Mouse (Mus musculus) small intestine, adult 2 months (tissue): ENCODE data around the gene Rpl35a. TPM values are rescaled to one million over a fixed set of nuclear protein-coding genes. Genes with fewer than 3 reads are reported as not detected.
A peak's percentile ranks its signal among the peaks of the same experiment; 100 is the strongest.

Experiments
- H3K27ac ChIP-seq: fragments of 200-500 bp; 2 replicates; pipeline ENCODE4 v1.5.1; 2012; ENCODE audit warnings: low read depth, low read length, control low read depth, inconsistent platforms; ENCODE audit not compliant: insufficient read depth
- H3K27me3 ChIP-seq: fragments of 200-500 bp; 2 replicates; pipeline ENCODE4 v1.6.1; 2012; ENCODE audit warnings: mild to moderate bottlenecking, moderate library complexity, low read length, inconsistent platforms; ENCODE audit not compliant: control insufficient read depth, insufficient read depth
- H3K36me3 ChIP-seq: fragments of 200-500 bp; 2 replicates; pipeline ENCODE4 v1.6.1; 2012; ENCODE audit warnings: mild to moderate bottlenecking, low read length, control low read depth, inconsistent platforms; ENCODE audit not compliant: control insufficient read depth, insufficient read depth
- H3K4me1 ChIP-seq: fragments of 200-500 bp; 2 replicates; pipeline ENCODE4 v1.6.1; 2012; ENCODE audit warnings: low read length, inconsistent platforms, mixed read lengths; ENCODE audit not compliant: control insufficient read depth, insufficient read depth, insufficient read length
- H3K4me3 ChIP-seq: fragments of 200-500 bp; 2 replicates; pipeline ENCODE4 v1.5.1; 2012; ENCODE audit warnings: low read depth, mild to moderate bottlenecking, control low read depth, inconsistent platforms, low read length, moderate library complexity
- CTCF ChIP-seq: fragments of 200-500 bp; IDR thresholded peaks from 2 replicates; pipeline ENCODE4 v1.5.1; 2012; ENCODE audit warnings: low read depth, mild to moderate bottlenecking, control low read depth, inconsistent platforms, low read length, moderate library complexity, mixed read lengths; ENCODE audit not compliant: insufficient replicate concordance, insufficient read length; ENCODE audit errors: extremely low read depth
- POLR2A ChIP-seq: fragments of 200-500 bp; IDR thresholded peaks from 2 replicates; pipeline ENCODE4 v1.6.1; 2012; ENCODE audit warnings: low read depth, mild to moderate bottlenecking, control low read depth, inconsistent platforms, low read length, moderate library complexity
- WGBS: fragments of 180-500 bp; shearing (Covaris S2); methylation state at CpG from one replicate; pipeline ENCODE4 v1.1.7; 2018; 5-methylcytosine and 5-hydroxymethylcytosine counted together
- polyA plus RNA-seq: library from polyadenylated mRNA; depleted of rRNA; stranded (reverse); fragments of >200 nt; gene quantifications from 2 replicates; pipeline ENCODE4 v1.2.3, GENCODE M21; 2012; rRNA removed

Rpl35a gene
- 51.6 and 67.4 TPM in 2 replicates for polyA plus RNA-seq

GRCm38 (mm10) chr16:33056095-33056785, at the start of gene Rpl35a, which contains the start of gene Iqcg:
Gene Rpl35a (plus strand): TSS chr16:33056453.
Gene Iqcg (minus strand): TSS chr16:33056218.
- Histone ChIP-seq H3K36me3 (peaks cover 10% of the 10 kb centered on the region), H3K27me3 (no peaks in the 10 kb centered on the region), H3K4me1 (peaks cover 9% of the 10 kb centered on the region; the same call in 1 of the 2 replicates), H3K4me3 (peak within 1 kb of the TSS; percentile 88), H3K27ac (peak within 1 kb of the TSS; percentile 94)
- TF ChIP-seq POLR2A (peak; percentile 75; the same call in 1 of the 2 replicates), CTCF (no peak)
- WGBS: under 1% methylated on average over 47 of the region's 47 CpGs

- peaks cover 37% of the 10 kb centered on the region for H3K36me3 ChIP-seq
- H3K27me3 ChIP-seq: no peaks in the 10 kb centered on the region
- 94% methylated on average over 7 of the region's 7 CpGs for WGBS
- H3K4me3 ChIP-seq: no peak overlapping the region
- H3K27ac ChIP-seq: no peak overlapping the region
- no peak for TF ChIP-seq POLR2A
- no peaks in the 10 kb centered on the region; the same call in 1 of the 2 replicates for H3K4me1 ChIP-seq
Measured at GRCm38 (mm10) chr16:33006888-33007287, 49.4 kb upstream of the Rpl35a start.

- TF ChIP-seq CTCF (no peak), POLR2A (no peak)
- Histone ChIP-seq H3K36me3 (peaks cover 40% of the 10 kb centered on the region), H3K27me3 (no peaks in the 10 kb centered on the region), H3K4me3 (no peak overlapping the region), H3K27ac (no peak overlapping the region), H3K4me1 (no peaks in the 10 kb centered on the region; the same call in 1 of the 2 replicates)
- 94% methylated on average over 7 of the region's 7 CpGs for WGBS
Measured at GRCm38 (mm10) chr16:33007436-33007835, 48.8 kb upstream of the Rpl35a start.

- Histone ChIP-seq H3K4me3 (no peak overlapping the region), H3K36me3 (peaks cover 58% of the 10 kb centered on the region), H3K4me1 (no peaks in the 10 kb centered on the region; the same call in 1 of the 2 replicates), H3K27me3 (no peaks in the 10 kb centered on the region), H3K27ac (no peak overlapping the region)
- WGBS: 93% methylated on average over 6 of the region's 6 CpGs
- TF ChIP-seq POLR2A (no peak), CTCF (no peak)
Measured at GRCm38 (mm10) chr16:33010166-33010565, 46.1 kb upstream of the Rpl35a start.

- no peak overlapping the region for H3K4me3 ChIP-seq
- peaks cover 41% of the 10 kb centered on the region for H3K36me3 ChIP-seq
- no peak overlapping the region for H3K27ac ChIP-seq
- no peaks in the 10 kb centered on the region; the same call in 1 of the 2 replicates for H3K4me1 ChIP-seq
- TF ChIP-seq POLR2A (no peak), CTCF (no peak)
- WGBS: 84% methylated on average over 5 of the region's 5 CpGs
- H3K27me3 ChIP-seq: no peaks in the 10 kb centered on the region
Measured at GRCm38 (mm10) chr16:33013801-33014200, 42.5 kb upstream of the Rpl35a start.

DNA sequence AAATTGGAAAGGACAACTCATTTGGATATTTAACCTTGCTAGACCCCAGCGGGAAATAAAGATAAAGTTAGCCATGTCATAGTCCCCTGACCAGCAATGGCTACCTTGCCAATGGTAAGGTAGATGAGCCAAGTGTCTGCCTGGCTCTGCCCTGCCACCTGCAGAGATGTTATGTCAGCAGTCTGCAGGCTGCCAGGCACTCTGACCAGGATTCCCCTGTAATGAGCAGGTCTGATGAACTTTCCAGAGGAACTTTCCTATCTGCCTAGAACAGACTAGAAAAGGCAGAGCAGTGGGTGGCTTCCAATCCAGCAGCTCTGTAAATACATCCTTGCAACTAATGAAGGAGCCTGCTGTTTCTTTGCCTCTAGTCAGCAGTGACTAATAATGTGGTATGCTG, 41.3 kb upstream of the Rpl35a start:
- peaks cover 32% of the 10 kb centered on the region for H3K36me3 ChIP-seq
- H3K4me1 ChIP-seq: peaks cover 2% of the 10 kb centered on the region; the same call in 1 of the 2 replicates
- H3K27me3 ChIP-seq: no peaks in the 10 kb centered on the region
- no peak overlapping the region for H3K27ac ChIP-seq
- H3K4me3 ChIP-seq: no peak overlapping the region
- TF ChIP-seq POLR2A (no peak), CTCF (no peak)
- WGBS: 91% methylated on average over 1 of the region's 1 CpGs

- 95% methylated on average over 3 of the region's 3 CpGs for WGBS
- no peaks in the 10 kb centered on the region for H3K27me3 ChIP-seq
- no peak overlapping the region for H3K27ac ChIP-seq
- no peak for TF ChIP-seq POLR2A
- TF ChIP-seq CTCF: no peak
- no peak overlapping the region for H3K4me3 ChIP-seq
- H3K36me3 ChIP-seq: peaks cover 28% of the 10 kb centered on the region
- H3K4me1 ChIP-seq: peaks cover 2% of the 10 kb centered on the region; the same call in 1 of the 2 replicates
Measured at GRCm38 (mm10) chr16:33015396-33015907, 40.8 kb upstream of the Rpl35a start.
